Mouse (Mus musculus) MEL (cell line): ENCODE data around the gene Fbln2. TPM values are rescaled to one million over a fixed set of nuclear protein-coding genes. Genes with fewer than 3 reads are reported as not detected.

Source experiments
- DNase-seq: peaks from one replicate; pipeline ENCODE4 v3.0.0; 2011; ENCODE audit warnings: low read depth, low spot score
- H3K27ac ChIP-seq: 2 replicates; pipeline ENCODE4 v1.5.1; 2012; ENCODE audit warnings: low read depth, mild to moderate bottlenecking, control low read depth, low read length, moderate library complexity; ENCODE audit not compliant: control insufficient read depth
- H3K27me3 ChIP-seq, 2 experiments: fragments of 150-350 bp in 1 of 2; sonication (generic) in 1 of 2; 2 replicates each; pipeline ENCODE4 v1.6.1; 2012; ENCODE audit warnings: low read length in 2 of 2, mild to moderate bottlenecking in 2 of 2, improper control_type of control experiment in 1 of 2, moderate library complexity in 1 of 2; ENCODE audit not compliant: insufficient read depth in 2 of 2, control insufficient read depth in 1 of 2
- H3K36me3 ChIP-seq, 2 experiments: 2 replicates each; pipeline ENCODE4 v1.6.1; 2012 to 2014; ENCODE audit warnings: low read length in 2 of 2, improper control_type of control experiment in 1 of 2, inconsistent platforms in 1 of 2, mild to moderate bottlenecking in 1 of 2; ENCODE audit not compliant: insufficient read depth in 2 of 2, control insufficient read depth in 1 of 2
- H3K4me1 ChIP-seq, 2 experiments: fragments of 150-350 bp in 1 of 2; sonication (generic) in 1 of 2; 2 replicates each; pipeline ENCODE4 v1.6.1; 2012; ENCODE audit warnings: low read length in 2 of 2, improper control_type of control experiment in 1 of 2, mild to moderate bottlenecking in 1 of 2; ENCODE audit not compliant: insufficient read depth in 2 of 2, control insufficient read depth in 1 of 2
- H3K4me3 ChIP-seq, 2 experiments: fragments of 150-350 bp in 1 of 2; sonication (generic) in 1 of 2; 2 replicates each; pipeline ENCODE4 v1.5.1; 2012; ENCODE audit warnings: low read depth in 2 of 2, low read length in 2 of 2, mild to moderate bottlenecking in 2 of 2, moderate library complexity in 2 of 2, control low read depth in 1 of 2, improper control_type of control experiment in 1 of 2; ENCODE audit not compliant: control insufficient read depth in 1 of 2, insufficient read depth in 1 of 2
- H3K79me2 ChIP-seq: 2 replicates; pipeline ENCODE4 v1.6.1; 2012; ENCODE audit warnings: mild to moderate bottlenecking, low read length, moderate library complexity; ENCODE audit not compliant: control insufficient read depth, poor library complexity, insufficient read depth
- H3K9ac ChIP-seq: 2 replicates; pipeline ENCODE4 v1.6.1; 2012; ENCODE audit warnings: low read depth, mild to moderate bottlenecking, control low read depth, low read length, moderate library complexity; ENCODE audit not compliant: control insufficient read depth, poor library complexity, severe bottlenecking
- H3K9me3 ChIP-seq: fragments of 150-350 bp; sonication (generic); replicated peaks from 2 replicates; pipeline ENCODE4 v1.6.1; 2012; ENCODE audit warnings: mild to moderate bottlenecking, low read length, improper control_type of control experiment, moderate library complexity; ENCODE audit not compliant: insufficient read depth
- BHLHE40 ChIP-seq: IDR thresholded peaks from 2 replicates; pipeline ENCODE4 v1.6.1; 2012; ENCODE audit warnings: low read depth, mild to moderate bottlenecking, inconsistent platforms, low read length, improper control_type of control experiment, borderline replicate concordance
- CHD2 ChIP-seq: IDR thresholded peaks from 2 replicates; pipeline ENCODE4 v1.6.1; 2011; ENCODE audit warnings: low read length, improper control_type of control experiment
- E2F4 ChIP-seq: IDR thresholded peaks from 2 replicates; pipeline ENCODE4 v1.6.1; 2011; ENCODE audit warnings: low read depth, low read length, improper control_type of control experiment, borderline replicate concordance
- EP300 ChIP-seq, 2 experiments: IDR thresholded peaks; 2 replicates each; pipeline ENCODE4 v1.6.1; 2011; ENCODE audit warnings: improper control_type of control experiment in 2 of 2, low read length in 2 of 2, low read depth in 1 of 2, mild to moderate bottlenecking in 1 of 2
- ETS1 ChIP-seq: IDR thresholded peaks from 2 replicates; pipeline ENCODE4 v1.6.1; 2012; ENCODE audit warnings: low read depth, mild to moderate bottlenecking, inconsistent platforms, low read length, improper control_type of control experiment, moderate library complexity
- GABPA ChIP-seq: IDR thresholded peaks from 2 replicates; pipeline ENCODE4 v1.6.1; 2012; ENCODE audit warnings: low read depth, mild to moderate bottlenecking, inconsistent platforms, low read length, improper control_type of control experiment, moderate library complexity
- GATA1 ChIP-seq: IDR thresholded peaks from 2 replicates; pipeline ENCODE4 v1.6.1; 2011; ENCODE audit warnings: low read depth, low read length, improper control_type of control experiment
- HCFC1 ChIP-seq: IDR thresholded peaks from 2 replicates; pipeline ENCODE4 v1.6.1; 2012; ENCODE audit warnings: low read depth, mild to moderate bottlenecking, inconsistent platforms, low read length, improper control_type of control experiment, moderate library complexity
- MAX ChIP-seq: IDR thresholded peaks from 2 replicates; pipeline ENCODE4 v1.6.1; 2011; ENCODE audit warnings: low read length, improper control_type of control experiment
- MAZ ChIP-seq: IDR thresholded peaks from 2 replicates; pipeline ENCODE4 v1.6.1; 2012; ENCODE audit warnings: low read depth, mild to moderate bottlenecking, inconsistent platforms, low read length, improper control_type of control experiment
- MEF2A ChIP-seq: IDR thresholded peaks from 2 replicates; pipeline ENCODE4 v1.6.1; 2014; ENCODE audit warnings: low read depth, mild to moderate bottlenecking, inconsistent platforms, low read length, improper control_type of control experiment; ENCODE audit not compliant: poor library complexity, insufficient replicate concordance, severe bottlenecking; ENCODE audit errors: extremely low read depth
- MXI1 ChIP-seq: IDR thresholded peaks from 2 replicates; pipeline ENCODE4 v1.6.1; 2011; ENCODE audit warnings: mild to moderate bottlenecking, low read depth, low read length, improper control_type of control experiment
- POLR2A ChIP-seq, 2 experiments: IDR thresholded peaks; 2 replicates each; pipeline ENCODE4 v1.6.1; 2011 to 2012; ENCODE audit warnings: low read length in 2 of 2, mild to moderate bottlenecking in 2 of 2, control low read depth in 1 of 2, improper control_type of control experiment in 1 of 2, low read depth in 1 of 2, moderate library complexity in 1 of 2; ENCODE audit not compliant: control insufficient read depth in 1 of 2, insufficient read depth in 1 of 2, poor library complexity in 1 of 2
- SIN3A ChIP-seq: IDR thresholded peaks from 2 replicates; pipeline ENCODE4 v1.6.1; 2012; ENCODE audit warnings: low read length, improper control_type of control experiment, inconsistent platforms
- TAL1 ChIP-seq: IDR thresholded peaks from 2 replicates; pipeline ENCODE4 v1.6.1; 2012; ENCODE audit warnings: mild to moderate bottlenecking, inconsistent platforms, low read length, moderate library complexity, mixed read lengths
- TBP ChIP-seq: IDR thresholded peaks from 2 replicates; pipeline ENCODE4 v1.8.0; 2011; ENCODE audit warnings: low read depth, low read length, improper control_type of control experiment
- TCF12 ChIP-seq: IDR thresholded peaks from 2 replicates; pipeline ENCODE4 v1.6.1; 2014; ENCODE audit warnings: low read depth, mild to moderate bottlenecking, inconsistent platforms, low read length, improper control_type of control experiment, moderate library complexity
- ZC3H11A ChIP-seq: IDR thresholded peaks from 2 replicates; pipeline ENCODE4 v1.6.1; 2012; ENCODE audit warnings: low read depth, mild to moderate bottlenecking, inconsistent platforms, low read length, improper control_type of control experiment
- ZMIZ1 ChIP-seq: IDR thresholded peaks from 2 replicates; pipeline ENCODE4 v1.6.1; 2012; ENCODE audit warnings: low read depth, mild to moderate bottlenecking, inconsistent platforms, low read length, improper control_type of control experiment, moderate library complexity
- polyA plus RNA-seq, 2 experiments: library from polyadenylated mRNA; stranded (reverse) in 1 of 2; unstranded in 1 of 2; fragments of >175 nt in 1 of 2; fragments of >200 nt in 1 of 2; gene quantifications; 2 replicates each; pipeline versions ENCODE4 v1.2.1 to v1.2.4; 2012; ENCODE audit warnings: low replicate concordance in 2 of 2, low read depth in 1 of 2; ENCODE audit not compliant: insufficient read length in 2 of 2, insufficient read depth in 1 of 2, missing spikeins in 1 of 2
- total RNA-seq: library from RNA; depleted of rRNA; stranded (reverse); fragments of 300-350 nt; gene quantifications from 2 replicates; pipeline ENCODE4 v1.2.3, GENCODE M21; 2012

The Fbln2 gene
- total and polyA plus RNA-seq, 3 experiments: 1.9 to 2.3 TPM; not detected in 1

DNA sequence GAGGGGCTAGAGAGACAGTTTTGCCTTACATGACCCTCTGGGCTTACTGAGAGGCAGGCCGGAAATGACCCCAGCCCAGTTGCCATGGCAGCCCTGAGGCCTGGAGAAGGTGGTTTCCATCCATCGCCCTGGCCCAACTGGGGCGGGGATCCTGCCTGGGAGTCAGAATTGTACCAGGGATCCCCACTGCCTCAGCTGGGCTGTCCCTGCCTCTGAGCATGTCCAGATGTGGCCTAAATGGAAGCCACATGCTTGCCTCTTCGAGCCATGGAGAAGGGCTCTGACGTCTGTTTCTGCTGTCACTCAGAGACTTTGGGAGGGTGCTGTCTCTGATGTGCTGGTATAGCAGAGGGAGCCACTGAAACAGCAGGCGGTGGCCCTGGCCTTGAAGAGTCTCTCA is 24.2 kb downstream of the Fbln2 start:
- Histone ChIP-seq H3K9me3 (no peaks in the 10 kb centered on the region), H3K27me3 (no peaks in the 10 kb centered on the region), H3K79me2 (no peaks in the 10 kb centered on the region), H3K36me3 (peaks cover 0 to 11% of the 10 kb centered on the region in 2 experiments; a peak in 2 of 4 replicates), H3K27ac (peak overlapping the region; percentile 69), H3K4me3 (peak overlapping the region; percentile 9 to 33; a peak in 1 of 4 replicates)
- peak; percentile 56 for DNase-seq
- no peak for TF ChIP-seq ZMIZ1
- no peak for TF ChIP-seq CHD2
- TF ChIP-seq MAX: peak; percentile 57; the same call in 1 of the 2 replicates
- no peak for TF ChIP-seq MEF2A
- no peak; the same call in 1 of the 2 replicates for TF ChIP-seq MXI1
- no peak for TF ChIP-seq MAZ
- no peak for TF ChIP-seq ZC3H11A
- TF ChIP-seq, all 39 proteins: peak for 1
- Histone ChIP-seq H3K9ac (peak overlapping the region; percentile 50), H3K4me1 (peaks cover 3 to 24% of the 10 kb centered on the region in 2 experiments; a peak in 3 of 4 replicates)

DNA sequence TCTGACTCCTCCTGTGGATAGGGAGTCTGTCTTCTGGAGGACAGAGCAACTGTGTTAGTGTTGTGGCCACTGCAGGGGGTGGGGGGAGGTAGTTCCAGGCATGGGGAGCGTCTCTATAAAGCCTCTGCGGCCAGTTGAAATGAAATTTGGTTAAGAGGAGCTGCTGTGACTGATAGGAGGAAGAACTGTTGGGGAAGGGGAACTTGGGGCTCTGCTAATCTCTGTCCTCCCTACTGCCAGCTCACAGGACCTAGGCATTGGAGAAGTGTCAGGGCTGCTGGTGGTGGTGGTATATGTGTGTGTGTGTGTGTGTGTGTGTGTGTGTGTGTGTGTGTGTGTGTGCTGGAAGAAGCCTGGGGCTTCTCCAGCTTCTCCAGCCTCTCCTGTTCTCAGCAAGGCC is 25.0 kb downstream of the Fbln2 start:
- Histone ChIP-seq H3K4me3 (peak overlapping the region; percentile 9 to 33; a peak in 3 of 4 replicates), H3K36me3 (peaks cover 0 to 11% of the 10 kb centered on the region in 2 experiments; a peak in 2 of 4 replicates), H3K27ac (peak overlapping the region; percentile 69), H3K79me2 (no peaks in the 10 kb centered on the region), H3K27me3 (no peaks in the 10 kb centered on the region), H3K9ac (peak overlapping the region; percentile 50), H3K4me1 (peaks cover 3 to 24% of the 10 kb centered on the region in 2 experiments; a peak in 3 of 4 replicates), H3K9me3 (no peaks in the 10 kb centered on the region)
- DNase-seq: peak; percentile 88
- TF ChIP-seq GABPA (no peak), ETS1 (peak; percentile 59; the same call in 1 of the 2 replicates), TCF12 (peak; percentile 81), GATA1 (peak; percentile 72; the same call in 1 of the 2 replicates), HCFC1 (no peak), E2F4 (no peak), SIN3A (0 out of 2 replicates have a peak, but pooled peaks have one; percentile 20), BHLHE40 (no peak), POLR2A (IDR thresholded peaks at IDR 0.05; ENCODE audit: control insufficient read depth in 1 of 2, insufficient read depth in 1 of 2, low read depth in 1 of 2, low read length in 2 of 2, poor library complexity in 1 of 2) (0 out of 4 replicates have a peak, but pooled peaks have one; percentile 5 to 24), TBP (0 out of 2 replicates have a peak, but pooled peaks have one; percentile 37), ZC3H11A (no peak), EP300 (IDR thresholded peaks at IDR 0.05; ENCODE audit: low read depth in 1 of 2, low read length in 2 of 2) (peak; percentile 80 to 90), TAL1 (peak; percentile 77)
